Mouse (Mus musculus): ENCODE data around the gene Ift81.

GRCm38 (mm10) chr5:122524244-122524643 lies 90.1 kb downstream of the Ift81 start:
- TF ChIP-seq CHD2 (IDR thresholded peaks at IDR 0.05; ENCODE audit: low read depth, low read length) (no peak), HCFC1 (IDR thresholded peaks at IDR 0.05; ENCODE audit: borderline replicate concordance, insufficient read depth, low read length) (no peak), MAFK (IDR thresholded peaks at IDR 0.05; ENCODE audit: insufficient read depth, low read depth, low read length) (no peak)
